Mouse (Mus musculus): ENCODE data around the gene Pipox. TPM values are rescaled to one million over a fixed set of nuclear protein-coding genes. Genes with fewer than 3 reads are reported as not detected.
A peak's percentile ranks its signal among the peaks of the same experiment; 100 is the strongest.

Gene Pipox
- total RNA-seq, 2 experiments from 2014 or later = 0.25 to 1.4 TPM

- DNase-seq (ENCODE audit: low spot score in 2 of 2) = no peak
- intact Hi-C loops (cut with DNase I) = no loop called here
Observed at GRCm38 (mm10) chr11:77913505-77913904, 19.6 kb upstream of the Pipox start.

- DNase-seq (ENCODE audit: low spot score in 2 of 2) = no peak
- intact Hi-C loops (cut with DNase I) = no loop called here
Observed at GRCm38 (mm10) chr11:77909776-77910175, 15.9 kb upstream of the Pipox start.

DNA sequence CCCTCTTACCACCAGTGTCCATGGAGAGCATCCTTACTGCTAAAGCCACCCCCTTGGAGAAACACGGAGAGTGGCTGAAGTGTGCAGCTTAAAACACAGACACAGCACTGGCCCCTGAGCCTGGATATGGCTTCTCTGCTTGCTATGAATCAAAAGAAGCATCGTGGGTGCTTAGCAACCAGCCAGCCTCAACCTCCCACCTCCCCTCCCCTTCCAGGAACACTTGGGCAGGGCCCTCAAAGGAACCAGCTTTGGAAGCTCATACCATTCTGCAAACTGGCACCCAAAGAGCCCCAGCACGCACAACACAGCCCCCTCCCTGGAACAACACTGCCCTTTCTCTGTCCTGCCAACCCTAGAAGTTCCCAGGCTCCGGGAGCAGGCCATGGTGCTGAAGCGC is 15.5 kb upstream of the Pipox start:
- intact Hi-C loops (cut with DNase I) = no loop called here
- no peak for DNase-seq (ENCODE audit: low spot score in 2 of 2)

GRCm38 (mm10) chr11:77908468-77908867 is 14.6 kb upstream of the Pipox start:
- intact Hi-C loops (cut with DNase I) = no loop called here
- DNase-seq (ENCODE audit: low spot score in 2 of 2) = no peak

- no peak for DNase-seq (ENCODE audit: low spot score in 2 of 2)
- intact Hi-C loops (cut with DNase I) = no loop called here
Observed at GRCm38 (mm10) chr11:77906747-77907174, 12.9 kb upstream of the Pipox start.

DNA sequence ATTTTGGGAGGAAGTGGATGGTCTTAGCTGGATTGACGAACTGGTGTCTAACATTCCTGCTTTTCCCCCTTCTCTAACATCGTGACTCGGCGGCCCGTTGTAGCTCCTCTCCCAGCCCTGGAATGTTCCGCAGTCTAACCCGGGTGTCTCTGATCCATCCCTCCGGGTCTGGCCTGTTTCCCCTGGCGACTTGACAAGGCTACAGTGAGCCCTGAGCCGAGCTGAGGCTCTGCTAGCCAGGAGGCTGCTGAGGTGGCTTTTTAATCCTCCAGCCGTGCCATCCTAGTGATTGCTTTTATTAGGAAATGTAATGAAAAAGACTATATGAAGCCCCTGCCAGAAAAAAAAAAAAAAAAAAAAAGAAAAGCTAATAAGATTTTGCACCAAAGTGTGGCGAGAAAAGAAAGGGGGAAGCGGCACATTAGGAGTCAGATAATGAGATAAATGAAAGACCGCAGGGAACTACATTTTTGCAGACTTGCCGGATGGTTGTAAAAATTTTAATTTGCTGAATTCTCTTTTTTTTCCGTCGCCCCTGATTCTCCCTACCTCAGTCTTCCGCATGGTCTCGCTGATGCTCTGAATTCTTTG is 12.3 kb upstream of the Pipox start:
- no peak for DNase-seq (ENCODE audit: low spot score in 2 of 2)
- intact Hi-C loops (cut with DNase I) = no loop called here

GRCm38 (mm10) chr11:77904707-77905106 is 10.8 kb upstream of the Pipox start:
- DNase-seq (ENCODE audit: low spot score in 2 of 2) = no peak
- intact Hi-C loops (cut with DNase I) = no loop called here

GRCm38 (mm10) chr11:77903761-77904160 is 9.9 kb upstream of the Pipox start:
- no peak for DNase-seq (ENCODE audit: low spot score in 2 of 2)
- intact Hi-C loops (cut with DNase I) = no loop called here

DNA sequence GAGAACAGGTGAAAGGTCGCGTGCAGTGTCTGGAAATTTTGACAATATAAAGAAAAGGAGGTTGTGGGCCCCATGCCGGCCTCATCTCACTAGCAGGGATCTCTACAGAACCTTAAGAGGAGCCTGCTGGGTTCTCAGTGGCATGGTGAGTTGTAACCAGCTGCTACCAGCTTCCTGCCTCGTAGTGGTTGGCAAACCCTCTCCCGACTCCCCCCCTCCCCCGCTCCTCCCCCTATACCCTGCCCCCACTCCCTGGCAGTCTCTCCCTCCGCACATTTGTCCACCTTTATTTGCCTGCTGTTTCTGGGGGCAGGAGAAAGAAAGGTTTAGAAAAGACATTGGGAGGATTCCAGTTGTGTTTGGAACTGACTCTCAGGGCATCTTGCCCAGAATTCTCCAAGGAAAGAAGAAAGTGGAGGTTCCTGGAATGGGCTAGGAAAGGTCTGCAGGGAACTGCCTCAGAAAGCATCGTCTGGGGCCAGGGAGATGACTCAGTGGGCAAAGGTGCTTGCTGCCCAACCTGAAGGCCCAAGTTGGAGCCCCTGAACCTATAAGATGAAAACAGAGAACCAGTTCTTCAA is 8.0 kb upstream of the Pipox start:
- peak in 1 of 2 experiments; percentile 21 for DNase-seq (ENCODE audit: low spot score in 2 of 2)
- intact Hi-C loops (cut with DNase I) = no loop called here

DNA sequence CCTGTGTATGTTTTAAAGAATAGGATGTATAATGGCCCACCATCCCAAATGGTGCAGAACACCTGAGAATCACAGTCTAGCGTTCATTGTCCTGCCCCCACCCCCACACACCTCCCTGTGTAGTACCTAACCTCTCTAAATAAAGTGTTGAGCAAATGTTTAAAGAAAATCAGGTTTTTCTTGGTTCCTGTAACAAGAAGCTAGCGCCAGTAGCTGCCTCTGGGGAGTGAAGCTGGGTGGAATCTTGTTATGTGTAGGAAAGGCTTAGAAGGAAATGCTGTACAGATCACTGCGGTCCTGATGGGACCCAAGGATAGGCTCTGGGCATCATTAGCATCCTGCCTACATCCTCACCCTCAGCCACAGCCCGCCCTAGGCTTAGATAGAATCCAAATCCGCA is 7.5 kb upstream of the Pipox start:
- intact Hi-C loops (cut with DNase I) = no loop called here
- DNase-seq (ENCODE audit: low spot score in 2 of 2) = no peak

- DNase-seq (ENCODE audit: low spot score in 2 of 2) = no peak
- intact Hi-C loops (cut with DNase I) = no loop called here
Observed at GRCm38 (mm10) chr11:77900696-77901095, 6.8 kb upstream of the Pipox start.

DNA sequence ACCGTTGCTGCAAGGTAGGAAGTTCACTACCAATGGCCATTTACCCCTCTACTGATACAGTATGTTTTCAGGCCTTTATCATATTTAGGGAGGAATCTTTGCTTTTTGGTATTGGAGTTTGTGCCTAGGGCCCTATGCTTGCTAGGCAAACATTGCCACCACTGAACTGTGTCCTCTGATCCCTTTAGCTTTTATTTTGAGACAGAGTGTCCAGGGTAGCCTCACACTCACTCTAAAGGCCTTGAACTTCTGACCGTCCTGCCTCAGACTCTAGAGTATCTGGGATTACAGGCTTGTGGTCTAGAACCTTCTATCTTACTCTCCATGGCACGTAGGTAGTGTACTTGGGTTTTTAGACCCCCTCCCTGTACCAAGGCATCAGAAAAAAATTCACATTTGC is 6.3 kb upstream of the Pipox start:
- intact Hi-C loops (cut with DNase I) = no loop called here
- DNase-seq (ENCODE audit: low spot score in 2 of 2) = no peak

- intact Hi-C loops (cut with DNase I) = no loop called here
- DNase-seq (ENCODE audit: low spot score in 2 of 2) = peak in 1 of 2 experiments; percentile 30
Observed at GRCm38 (mm10) chr11:77896820-77897805, 3.2 kb upstream of the Pipox start.

- intact Hi-C loops (cut with DNase I) = no loop called here
- no peak for DNase-seq (ENCODE audit: low spot score in 2 of 2)
Observed at GRCm38 (mm10) chr11:77896480-77896819, 2.6 kb upstream of the Pipox start.

GRCm38 (mm10) chr11:77896011-77896410 is 2.1 kb upstream of the Pipox start:
- no peak for DNase-seq (ENCODE audit: low spot score in 2 of 2)
- intact Hi-C loops (cut with DNase I) = no loop called here

DNA sequence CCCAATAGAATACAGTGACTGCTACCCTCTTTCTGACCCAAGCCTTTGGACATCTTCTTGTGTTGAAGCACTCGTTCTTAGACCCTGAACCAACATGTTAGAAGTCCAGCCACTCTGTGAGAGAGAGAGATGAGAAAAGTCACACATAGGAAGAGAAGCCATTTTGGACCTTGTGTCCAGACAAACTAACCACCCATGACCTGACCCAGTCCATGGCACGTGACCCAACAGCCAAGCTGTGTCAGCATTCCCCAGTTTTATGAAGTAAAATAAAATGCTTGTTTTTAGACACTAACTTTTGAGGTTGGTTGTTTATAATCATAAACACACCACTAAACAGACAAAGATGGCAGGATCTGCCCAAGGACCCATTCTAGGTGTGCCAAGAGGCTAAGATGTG is 1.1 kb upstream of the Pipox start:
- no peak for DNase-seq (ENCODE audit: low spot score in 2 of 2)
- intact Hi-C loops (cut with DNase I) = loop anchor here (2.0 to 5.0 kb wide), 2 partner anchors 37 to 70 kb away; partner anchors contain the start of gene Sez6

- intact Hi-C loops (cut with DNase I) = loop anchor here (5.0 kb wide), 1 partner anchor 39 kb away; the partner anchor contains the start of gene Sez6
- DNase-seq (ENCODE audit: low spot score in 2 of 2) = no peak
Observed at GRCm38 (mm10) chr11:77893283-77893682, 613 bp downstream of the Pipox start.

GRCm38 (mm10) chr11:77892883-77893282 is 1.0 kb downstream of the Pipox start:
- intact Hi-C loops (cut with DNase I) = loop anchor here (5.0 kb wide), 1 partner anchor 39 kb away; the partner anchor contains the start of gene Sez6

GRCm38 (mm10) chr11:77890648-77891258 is 3.1 kb downstream of the Pipox start:
- intact Hi-C loops (cut with DNase I) = loop anchor here (5.0 kb wide), 1 partner anchor 42 kb away; the partner anchor contains the start of gene Sez6
- no peak for DNase-seq (ENCODE audit: low spot score in 2 of 2)

More at GRCm38 (mm10) chr11:77892883-77893282, 1.0 kb downstream of the Pipox start:
- no peak for DNase-seq (ENCODE audit: low spot score in 2 of 2)

DNA sequence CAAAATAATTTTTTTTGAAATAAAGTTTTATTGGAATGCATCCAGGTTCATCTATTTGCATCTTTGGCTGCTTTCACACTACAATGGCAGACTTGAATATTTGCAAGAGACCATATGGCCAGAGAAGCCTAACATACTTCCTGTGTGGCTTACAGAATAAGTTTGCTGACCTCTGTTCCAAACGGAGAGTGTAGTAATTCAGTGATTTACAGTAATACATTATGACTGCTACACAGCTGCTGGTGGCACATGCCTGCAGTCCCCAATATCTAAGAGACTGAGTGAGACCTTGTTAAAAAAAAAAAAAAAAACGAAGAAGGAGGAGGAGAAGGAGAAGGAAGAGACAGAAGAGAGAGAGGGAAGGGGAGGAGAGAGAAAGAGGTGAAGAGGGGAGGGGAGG is 4.4 kb downstream of the Pipox start:
- DNase-seq (ENCODE audit: low spot score in 2 of 2) = no peak
- intact Hi-C loops (cut with DNase I) = loop anchor here (5.0 kb wide), 1 partner anchor 37 kb away; no protein-coding TSS in a partner anchor
